Mouse (Mus musculus) heart, adult 2 months (tissue): ENCODE measurements at regions not wholly inside any gene's neighbourhood (a gene's known extent, or its start where the extent isn't known, plus 50 kb on each side); places are given as distances from the start of the nearest gene placed in this dataset.

Source experiments
- DNase-seq, 2 experiments: peaks; one replicate each; pipeline ENCODE4 v3.0.0; 2021
- H3K27ac ChIP-seq: fragments of 200-600 bp; 2 replicates; pipeline ENCODE4 v1.8.1; 2022
- H3K27me3 ChIP-seq: fragments of 200-500 bp; 2 replicates; pipeline ENCODE4 v1.6.1; 2012; ENCODE audit warnings: mild to moderate bottlenecking, low read length, inconsistent platforms, mixed read lengths; ENCODE audit not compliant: control insufficient read depth, insufficient read depth
- H3K36me3 ChIP-seq: fragments of 200-500 bp; 2 replicates; pipeline ENCODE4 v1.6.1; 2012; ENCODE audit warnings: low read length, inconsistent platforms; ENCODE audit not compliant: control insufficient read depth, insufficient read depth
- H3K4me1 ChIP-seq: fragments of 200-500 bp; 2 replicates; pipeline ENCODE4 v1.6.1; 2011; ENCODE audit warnings: low read length; ENCODE audit not compliant: control insufficient read depth, insufficient read depth
- H3K4me3 ChIP-seq: fragments of 200-600 bp; 2 replicates; pipeline ENCODE4 v1.8.1; 2022
- H3K79me2 ChIP-seq: fragments of 200-500 bp; replicated peaks from 2 replicates; pipeline ENCODE4 v1.6.1; 2012; ENCODE audit warnings: mild to moderate bottlenecking, inconsistent platforms, low read length, moderate library complexity, mixed read lengths; ENCODE audit not compliant: control insufficient read depth, insufficient read depth
- H3K9ac ChIP-seq: fragments of 200-500 bp; 2 replicates; pipeline ENCODE4 v1.6.1; 2012; ENCODE audit warnings: low read depth, mild to moderate bottlenecking, control low read depth, inconsistent platforms, low read length, mixed read lengths
- CTCF ChIP-seq: fragments of 200-600 bp; IDR thresholded peaks from 2 replicates; pipeline ENCODE4 v1.8.1; 2022; ENCODE audit warnings: antibody characterized with exemption, mild to moderate bottlenecking, moderate library complexity
- EP300 ChIP-seq: fragments of 200-500 bp; IDR thresholded peaks from 2 replicates; pipeline ENCODE4 v1.6.1; 2011; ENCODE audit warnings: low read depth, low read length, control low read depth; ENCODE audit not compliant: insufficient read depth
- POLR2A ChIP-seq: fragments of 200-500 bp; IDR thresholded peaks from 2 replicates; pipeline ENCODE4 v1.6.1; 2011; ENCODE audit warnings: mild to moderate bottlenecking, low read depth, low read length, control low read depth; ENCODE audit not compliant: insufficient read depth
- WGBS: fragments of 180-500 bp; shearing (Covaris S2); methylation state at CpG from one replicate; pipeline ENCODE4 v1.1.7; 2018; 5-methylcytosine and 5-hydroxymethylcytosine counted together
- intact Hi-C: fragments of 180-260 bp; cut with DNase I; formaldehyde crosslinking; loops from one replicate; pipeline ENCODE4 v1.15.1; 2025

GRCm38 (mm10) chr2:168842261-168842740 is 74.6 kb upstream of the Sall4 start:
- Histone ChIP-seq H3K4me3 (no peak overlapping the region), H3K27me3 (peaks cover 16% of the 10 kb centered on the region), H3K9ac (no peak overlapping the region), H3K36me3 (no peaks in the 10 kb centered on the region), H3K27ac (no peak overlapping the region), H3K4me1 (no peaks in the 10 kb centered on the region), H3K79me2 (no peaks in the 10 kb centered on the region)
- no peak for DNase-seq
- intact Hi-C loops = no loop called here
- 9% methylated on average over 15 of the region's 15 CpGs for WGBS
- TF ChIP-seq CTCF (peak; percentile 40), POLR2A (no peak)

DNA sequence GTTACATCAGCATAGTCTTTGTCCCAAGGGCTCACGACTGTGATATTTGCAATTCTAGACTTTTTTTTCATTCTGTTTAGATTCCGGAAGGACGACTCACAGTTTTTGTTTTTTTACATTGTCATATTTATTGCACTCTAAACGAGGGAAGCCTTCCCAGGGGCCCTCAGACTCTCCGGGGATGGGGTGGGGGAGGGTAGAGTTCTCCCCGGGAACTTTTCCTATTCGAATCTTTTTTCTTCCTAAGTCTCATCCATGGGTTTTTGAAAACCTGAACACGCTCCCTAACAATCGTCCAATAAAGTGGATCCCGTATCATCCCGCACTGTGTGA is 73.9 kb upstream of the Sall4 start:
- peaks cover 16% of the 10 kb centered on the region for H3K27me3 ChIP-seq
- intact Hi-C loops = no loop called here
- H3K27ac ChIP-seq = no peak overlapping the region
- TF ChIP-seq POLR2A = no peak
- no peak for TF ChIP-seq CTCF
- TF ChIP-seq EP300 = no peak
- no peak overlapping the region for H3K9ac ChIP-seq
- no peaks in the 10 kb centered on the region for H3K79me2 ChIP-seq
- no peak for DNase-seq
- WGBS = 7% methylated on average over 11 of the region's 11 CpGs
- H3K4me3 ChIP-seq = no peak overlapping the region
- H3K36me3 ChIP-seq = no peaks in the 10 kb centered on the region
- no peaks in the 10 kb centered on the region for H3K4me1 ChIP-seq

GRCm38 (mm10) chr2:168840853-168841712 is 73.3 kb upstream of the Sall4 start:
- Histone ChIP-seq H3K4me1 (no peaks in the 10 kb centered on the region), H3K36me3 (no peaks in the 10 kb centered on the region), H3K4me3 (no peak overlapping the region), H3K79me2 (no peaks in the 10 kb centered on the region), H3K9ac (no peak overlapping the region), H3K27ac (no peak overlapping the region), H3K27me3 (peaks cover 16% of the 10 kb centered on the region)
- no peak for DNase-seq
- TF ChIP-seq EP300 (no peak), CTCF (no peak), POLR2A (no peak)
- WGBS = 15% methylated on average over 19 of the region's 19 CpGs
- intact Hi-C loops = no loop called here

DNA sequence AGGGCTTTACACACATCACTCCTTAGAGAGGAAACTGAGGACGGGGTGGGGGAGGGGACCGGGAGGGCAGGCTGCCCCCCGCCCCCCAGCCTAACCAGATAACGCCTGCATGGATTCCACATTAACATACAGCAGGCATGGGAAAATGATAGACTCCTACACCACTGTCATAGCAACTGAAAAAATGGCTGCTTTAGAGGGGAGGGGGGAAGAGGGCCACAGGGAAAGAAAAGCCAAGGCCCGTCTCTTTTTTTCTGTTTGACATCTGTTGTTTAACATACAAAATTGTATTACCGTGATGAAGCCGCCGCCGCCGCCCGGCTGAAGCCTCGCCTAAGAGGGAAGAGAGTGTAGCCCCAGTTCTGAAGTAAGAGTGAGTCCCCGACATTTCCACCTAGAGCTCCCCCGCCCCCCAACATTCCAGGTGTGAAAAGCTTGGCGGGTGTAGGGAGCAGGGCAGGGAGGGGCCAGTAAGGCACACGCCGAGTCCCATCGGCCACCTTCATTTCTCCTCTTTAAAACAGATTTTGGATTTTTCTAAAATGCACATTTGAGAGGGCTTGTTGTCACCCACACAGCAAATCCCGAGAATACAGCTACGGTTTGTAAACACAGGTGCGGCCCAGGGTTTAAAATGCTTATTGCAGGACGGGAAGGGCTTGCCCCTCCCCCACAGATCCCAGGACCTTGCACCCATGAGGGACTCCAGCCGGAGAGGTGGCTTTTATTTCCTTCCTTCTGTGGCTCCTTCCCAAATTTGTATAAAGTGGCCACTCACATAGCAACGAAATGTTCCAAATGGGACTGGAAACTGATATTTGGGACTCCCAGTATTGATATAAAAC is 72.3 kb upstream of the Sall4 start:
- DNase-seq = no peak
- Histone ChIP-seq H3K27me3 (peaks cover 20% of the 10 kb centered on the region), H3K9ac (no peak overlapping the region)

GRCm38 (mm10) chr2:168839221-168839620 is 71.5 kb upstream of the Sall4 start:
- 37% methylated on average over 6 of the region's 6 CpGs for WGBS
- no peak overlapping the region for H3K4me3 ChIP-seq
- no peak overlapping the region for H3K27ac ChIP-seq
- TF ChIP-seq POLR2A = no peak
- TF ChIP-seq CTCF = no peak
- TF ChIP-seq EP300 = no peak
- peaks cover 20% of the 10 kb centered on the region for H3K27me3 ChIP-seq
- H3K4me1 ChIP-seq = no peaks in the 10 kb centered on the region
- H3K9ac ChIP-seq = no peak overlapping the region
- no peak for DNase-seq
- no peaks in the 10 kb centered on the region for H3K36me3 ChIP-seq
- H3K79me2 ChIP-seq = no peaks in the 10 kb centered on the region
- intact Hi-C loops = no loop called here

More for the DNA sequence above, 72.3 kb upstream of the Sall4 start:
- H3K27ac ChIP-seq = no peak overlapping the region
- H3K4me1 ChIP-seq = no peaks in the 10 kb centered on the region
- H3K79me2 ChIP-seq = no peaks in the 10 kb centered on the region
- H3K4me3 ChIP-seq = no peak overlapping the region
- TF ChIP-seq EP300 = no peak
- TF ChIP-seq POLR2A = no peak
- no peak for TF ChIP-seq CTCF
- no peaks in the 10 kb centered on the region for H3K36me3 ChIP-seq
- intact Hi-C loops = no loop called here
- WGBS = 6% methylated on average over 24 of the region's 24 CpGs

GRCm38 (mm10) chr2:168838681-168839080 is 70.9 kb upstream of the Sall4 start:
- Histone ChIP-seq H3K27me3 (peaks cover 20% of the 10 kb centered on the region), H3K4me3 (no peak overlapping the region), H3K9ac (no peak overlapping the region), H3K79me2 (no peaks in the 10 kb centered on the region), H3K36me3 (no peaks in the 10 kb centered on the region), H3K4me1 (no peaks in the 10 kb centered on the region), H3K27ac (no peak overlapping the region)
- intact Hi-C loops = no loop called here
- TF ChIP-seq EP300 = no peak
- no peak for TF ChIP-seq POLR2A
- TF ChIP-seq CTCF = no peak
- WGBS = 17% methylated on average over 12 of the region's 12 CpGs
- no peak for DNase-seq
